Mouse (Mus musculus) liver, adult 2 months (tissue): ENCODE data around the gene Nf2. TPM values are rescaled to one million over a fixed set of nuclear protein-coding genes. Genes with fewer than 3 reads are reported as not detected.

Experiments
- DNase-seq: peaks from one replicate; pipeline ENCODE4 v3.0.0-alpha.2; 2011; ENCODE audit warnings: low read depth, low spot score; ENCODE audit errors: extremely low read depth
- H3K27ac ChIP-seq: fragments of 200-500 bp; replicated peaks from 2 replicates; pipeline ENCODE4 v1.5.1; 2012; ENCODE audit warnings: low read depth, mild to moderate bottlenecking, control low read depth, inconsistent platforms, low read length; ENCODE audit not compliant: insufficient read depth
- H3K27me3 ChIP-seq: fragments of 200-500 bp; 2 replicates; pipeline ENCODE4 v1.6.1; 2012; ENCODE audit warnings: mild to moderate bottlenecking, moderate library complexity, low read length, inconsistent platforms; ENCODE audit not compliant: control insufficient read depth, insufficient read depth
- H3K36me3 ChIP-seq: fragments of 200-500 bp; 2 replicates; pipeline ENCODE4 v1.6.1; 2012; ENCODE audit warnings: low read length, inconsistent platforms; ENCODE audit not compliant: control insufficient read depth, insufficient read depth
- H3K4me1 ChIP-seq: fragments of 200-500 bp; 2 replicates; pipeline ENCODE4 v1.6.1; 2011; ENCODE audit warnings: low read length; ENCODE audit not compliant: control insufficient read depth, insufficient read depth
- H3K4me3 ChIP-seq: fragments of 200-500 bp; 2 replicates; pipeline ENCODE4 v1.5.1; 2011; ENCODE audit warnings: low read depth, mild to moderate bottlenecking, control low read depth, low read length, moderate library complexity; ENCODE audit not compliant: insufficient read depth
- H3K79me2 ChIP-seq: fragments of 200-500 bp; 2 replicates; pipeline ENCODE4 v1.6.1; 2012; ENCODE audit warnings: inconsistent platforms, mild to moderate bottlenecking, low read length, moderate library complexity; ENCODE audit not compliant: control insufficient read depth, insufficient read depth
- H3K9ac ChIP-seq: fragments of 200-500 bp; 2 replicates; pipeline ENCODE4 v1.6.1; 2012; ENCODE audit warnings: low read depth, mild to moderate bottlenecking, control low read depth, inconsistent platforms, low read length
- CTCF ChIP-seq: fragments of 200-500 bp; IDR thresholded peaks from 2 replicates; pipeline ENCODE4 v1.5.1; 2011; ENCODE audit warnings: low read depth, low read length, control low read depth
- POLR2A ChIP-seq: fragments of 200-500 bp; IDR thresholded peaks from 2 replicates; pipeline ENCODE4 v1.6.1; 2011; ENCODE audit warnings: low read length, control low read depth; ENCODE audit not compliant: insufficient read depth; ENCODE audit errors: extremely low read depth
- WGBS: fragments of 180-500 bp; shearing (Covaris S2); methylation state at CpG from one replicate; pipeline ENCODE4 v1.1.7; 2018; 5-methylcytosine and 5-hydroxymethylcytosine counted together
- polyA plus RNA-seq: library from polyadenylated mRNA; depleted of rRNA; stranded (reverse); fragments of >200 nt; gene quantifications from 2 replicates; pipeline ENCODE4 v1.2.3, GENCODE M21; 2012; rRNA removed
- total RNA-seq: library from RNA; depleted of rRNA; stranded (reverse); fragments of >200 nt; gene quantifications from 2 replicates; pipeline ENCODE4 v1.2.3, GENCODE M21; 2014; rRNA removed

Gene Nf2
- total and polyA plus RNA-seq, 2 experiments, result 11.1 to 16.4 TPM

- no peaks in the 10 kb centered on the region for H3K36me3 ChIP-seq
- 93% methylated on average over 5 of the region's 5 CpGs for WGBS
- H3K27me3 ChIP-seq, result no peaks in the 10 kb centered on the region
- no peak for DNase-seq
- no peak overlapping the region for H3K27ac ChIP-seq
- H3K79me2 ChIP-seq, result no peaks in the 10 kb centered on the region
- H3K4me1 ChIP-seq, result no peaks in the 10 kb centered on the region
- no peak overlapping the region for H3K9ac ChIP-seq
- no peak for TF ChIP-seq CTCF
- no peak for TF ChIP-seq POLR2A
- H3K4me3 ChIP-seq, result no peak overlapping the region
These were observed 132.7 kb downstream of the Nf2 start for GRCm38 (mm10) chr11:4716530-4717236.

Other genes starting within 250 kb of the Nf2 start
- not detected in 2 replicates for gene Gm11032, start 229.5 kb downstream of the Nf2 start, total RNA-seq
- gene Gm11032, start 229.5 kb downstream of the Nf2 start, polyA plus RNA-seq, result not detected in 2 replicates
- 8.5 and 12.4 TPM in 2 replicates for gene Ascc2, start 211.8 kb downstream of the Nf2 start, total RNA-seq
- 9.7 and 9.9 TPM in 2 replicates for gene Ascc2, start 211.8 kb downstream of the Nf2 start, polyA plus RNA-seq
- gene Uqcr10, start 145.2 kb downstream of the Nf2 start, total RNA-seq, result 702 and 886 TPM in 2 replicates
- gene Uqcr10, start 145.2 kb downstream of the Nf2 start, polyA plus RNA-seq, result 568 and 709 TPM in 2 replicates
- gene Zmat5, start 144.9 kb downstream of the Nf2 start, total RNA-seq, result 3.6 and 5.1 TPM in 2 replicates
- 13.8 and 17.5 TPM in 2 replicates for gene Zmat5, start 144.9 kb downstream of the Nf2 start, polyA plus RNA-seq
- gene Cabp7, start 102.8 kb downstream of the Nf2 start, total RNA-seq, result not detected in 2 replicates
- gene Cabp7, start 102.8 kb downstream of the Nf2 start, polyA plus RNA-seq, result not detected in 2 replicates
- 217 and 226 TPM in 2 replicates for gene Nipsnap1, start 24.4 kb upstream of the Nf2 start, total RNA-seq
- gene Nipsnap1, start 24.4 kb upstream of the Nf2 start, polyA plus RNA-seq, result 294 and 337 TPM in 2 replicates
- 8.8 and 10.0 TPM in 2 replicates for gene Thoc5, start 45.8 kb upstream of the Nf2 start, total RNA-seq
- gene Thoc5, start 45.8 kb upstream of the Nf2 start, polyA plus RNA-seq, result 9.6 and 10.4 TPM in 2 replicates
- 0.09 and 0.20 TPM in 2 replicates for gene Nefh, start 98.5 kb upstream of the Nf2 start, total RNA-seq
- 0.06 TPM in 1 of 2 replicates, not detected in the other for gene Nefh, start 98.5 kb upstream of the Nf2 start, polyA plus RNA-seq
- 30.1 and 41.2 TPM in 2 replicates for gene Ap1b1, start 137.3 kb upstream of the Nf2 start, total RNA-seq
- 46.7 and 48.8 TPM in 2 replicates for gene Ap1b1, start 137.3 kb upstream of the Nf2 start, polyA plus RNA-seq
- not detected in 2 replicates for gene Rasl10a, start 208.6 kb upstream of the Nf2 start, total RNA-seq
- 0.26 TPM in 1 of 2 replicates, not detected in the other for gene Rasl10a, start 208.6 kb upstream of the Nf2 start, polyA plus RNA-seq
- gene Gas2l1, start 215.8 kb upstream of the Nf2 start, total RNA-seq, result 3.1 and 7.3 TPM in 2 replicates
- gene Gas2l1, start 215.8 kb upstream of the Nf2 start, polyA plus RNA-seq, result 25.4 and 25.8 TPM in 2 replicates
- gene Rhbdd3, start 249.4 kb upstream of the Nf2 start, total RNA-seq, result 8.6 and 13.8 TPM in 2 replicates
- gene Rhbdd3, start 249.4 kb upstream of the Nf2 start, polyA plus RNA-seq, result 26.5 and 30.8 TPM in 2 replicates
- gene Ewsr1, start 249.7 kb upstream of the Nf2 start, total RNA-seq, result 88.6 and 89.8 TPM in 2 replicates
- gene Ewsr1, start 249.7 kb upstream of the Nf2 start, polyA plus RNA-seq, result 95.1 and 112 TPM in 2 replicates